Mouse (Mus musculus): ENCODE measurements around the gene Tbc1d22b.

GRCm38 (mm10) chr17:29548994-29549393, 591 bp upstream of the Tbc1d22b start:
- no peak for TF ChIP-seq POLR2A (IDR thresholded peaks at IDR 0.05; ENCODE audit: control insufficient read depth, extremely low read depth, insufficient read depth, low read length, poor library complexity)
- TF ChIP-seq CTCF (IDR thresholded peaks at IDR 0.05; ENCODE audit: borderline replicate concordance, control insufficient read depth, extremely low read depth, insufficient read depth, low read length, poor library complexity) = no peak

All from thymus, adult 2 months (tissue).